Mouse (Mus musculus) ZHBTc4 (cell line): ENCODE results near the gene Edil3.

Experiments used
- DNase-seq: peaks from one replicate; pipeline ENCODE4 v3.0.0-alpha.2; 2011; ENCODE audit warnings: low read depth, low spot score

Edil3 gene

GRCm38 (mm10) chr13:89238104-89238503 lies 416.8 kb downstream of the Edil3 start:
- DNase-seq: peak; percentile 48

GRCm38 (mm10) chr13:89253990-89254642 lies 432.8 kb downstream of the Edil3 start:
- DNase-seq: no peak

GRCm38 (mm10) chr13:89256906-89257305 lies 435.6 kb downstream of the Edil3 start:
- no peak for DNase-seq

- no peak for DNase-seq
Observed at GRCm38 (mm10) chr13:89286696-89287305, 465.5 kb downstream of the Edil3 start.

GRCm38 (mm10) chr13:89288201-89288600 lies 466.9 kb downstream of the Edil3 start:
- no peak for DNase-seq

GRCm38 (mm10) chr13:89321155-89321554 lies 499.9 kb downstream of the Edil3 start:
- no peak for DNase-seq

- no peak for DNase-seq
Observed at GRCm38 (mm10) chr13:89324282-89324681, 503.0 kb downstream of the Edil3 start.

- DNase-seq: peak; percentile 22
Observed at GRCm38 (mm10) chr13:89334494-89334893, 513.2 kb downstream of the Edil3 start.

- no peak for DNase-seq
Observed at GRCm38 (mm10) chr13:89335908-89336579, 514.8 kb downstream of the Edil3 start.

GRCm38 (mm10) chr13:89339055-89339454 lies 517.8 kb downstream of the Edil3 start:
- DNase-seq: no peak

- DNase-seq: no peak
Observed at GRCm38 (mm10) chr13:89339776-89340175, 518.5 kb downstream of the Edil3 start.

GRCm38 (mm10) chr13:89355234-89355633 lies 534.0 kb downstream of the Edil3 start:
- no peak for DNase-seq

- DNase-seq: no peak
Observed at GRCm38 (mm10) chr13:89358407-89358806, 537.1 kb downstream of the Edil3 start.

- DNase-seq: no peak
Observed at GRCm38 (mm10) chr13:89362274-89362673, 541.0 kb downstream of the Edil3 start.

- no peak for DNase-seq
Observed at GRCm38 (mm10) chr13:89371253-89371652, 550.0 kb downstream of the Edil3 start.

- DNase-seq: no peak
Observed at GRCm38 (mm10) chr13:89371656-89372240, 550.5 kb downstream of the Edil3 start.
